Mouse (Mus musculus): ENCODE measurements around the gene Rad23b.

DNA sequence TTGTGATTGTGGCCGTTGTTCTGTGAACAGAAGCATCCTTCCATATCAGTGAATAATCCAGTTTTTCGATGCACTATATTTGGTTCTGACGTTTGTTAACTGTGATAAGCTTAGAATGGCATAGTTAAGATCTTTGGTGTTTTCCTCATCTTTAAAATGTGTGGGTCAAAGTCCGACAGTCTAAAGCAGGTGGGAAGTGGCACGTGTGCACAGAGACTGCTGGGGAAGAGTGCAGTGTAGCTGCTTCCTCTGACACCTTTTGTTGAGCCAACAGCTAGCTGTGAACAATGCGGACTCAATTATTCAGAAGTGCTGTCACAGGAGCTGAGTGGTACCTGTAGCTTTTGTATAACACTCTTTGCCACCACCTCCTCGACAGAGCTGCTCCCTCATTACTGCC is 21.5 kb downstream of the Rad23b start:
- no peak for TF ChIP-seq CTCF (IDR thresholded peaks at IDR 0.05; ENCODE audit: low read depth, low read length)
- no peak for TF ChIP-seq EP300 (IDR thresholded peaks at IDR 0.05; ENCODE audit: insufficient read depth, low read depth, low read length)
